Mouse (Mus musculus) thymus, adult 2 months (tissue): ENCODE measurements around the gene Adh1. TPM values are rescaled to one million over a fixed set of nuclear protein-coding genes. Genes with fewer than 3 reads are reported as not detected.

Experiments
- DNase-seq: peaks from one replicate; pipeline ENCODE4 v3.0.0; 2021
- H3K27ac ChIP-seq: fragments of 200-500 bp; 2 replicates; pipeline ENCODE4 v1.5.1; 2012; ENCODE audit warnings: low read length, control low read depth; ENCODE audit not compliant: control insufficient read depth, insufficient read depth
- H3K27me3 ChIP-seq: fragments of 200-500 bp; 2 replicates; pipeline ENCODE4 v1.6.1; 2012; ENCODE audit warnings: mild to moderate bottlenecking, low read length, moderate library complexity, mixed read lengths; ENCODE audit not compliant: control insufficient read depth, insufficient read depth
- H3K36me3 ChIP-seq: fragments of 200-500 bp; 2 replicates; pipeline ENCODE4 v1.6.1; 2012; ENCODE audit warnings: mild to moderate bottlenecking, low read length, moderate library complexity; ENCODE audit not compliant: control insufficient read depth, insufficient read depth
- H3K4me1 ChIP-seq: fragments of 200-500 bp; replicated peaks from 2 replicates; pipeline ENCODE4 v1.6.1; 2012; ENCODE audit warnings: low read length; ENCODE audit not compliant: control insufficient read depth, insufficient read depth
- H3K4me3 ChIP-seq: fragments of 200-500 bp; 2 replicates; pipeline ENCODE4 v1.5.1; 2012; ENCODE audit warnings: mild to moderate bottlenecking, low read length, control low read depth, moderate library complexity; ENCODE audit not compliant: control insufficient read depth, insufficient read depth
- CTCF ChIP-seq: fragments of 200-500 bp; IDR thresholded peaks from 2 replicates; pipeline ENCODE4 v1.5.1; 2012; ENCODE audit warnings: mild to moderate bottlenecking, control low read depth, low read length, moderate library complexity, borderline replicate concordance; ENCODE audit not compliant: control insufficient read depth, poor library complexity, insufficient read depth; ENCODE audit errors: extremely low read depth
- POLR2A ChIP-seq: fragments of 200-500 bp; IDR thresholded peaks from 2 replicates; pipeline ENCODE4 v1.6.1; 2012; ENCODE audit warnings: mild to moderate bottlenecking, low read length, control low read depth, moderate library complexity; ENCODE audit not compliant: control insufficient read depth, poor library complexity, insufficient read depth; ENCODE audit errors: extremely low read depth
- WGBS: fragments of 180-500 bp; shearing (Covaris S2); methylation state at CpG from one replicate; pipeline ENCODE4 v1.1.7; 2018; 5-methylcytosine and 5-hydroxymethylcytosine counted together
- polyA plus RNA-seq: library from polyadenylated mRNA; depleted of rRNA; stranded (reverse); fragments of >200 nt; gene quantifications from 2 replicates; pipeline ENCODE4 v1.2.3, GENCODE M21; 2012; rRNA removed

The Adh1 gene
- polyA plus RNA-seq, 1 experiment = 10.4 TPM

GRCm38 (mm10) chr3:138325001-138325400, 64.2 kb downstream of the Adh1 start:
- no peak for TF ChIP-seq POLR2A
- TF ChIP-seq CTCF = no peak
- Histone ChIP-seq H3K27me3 (no peaks in the 10 kb centered on the region), H3K4me3 (no peak overlapping the region), H3K4me1 (no peaks in the 10 kb centered on the region), H3K27ac (no peak overlapping the region), H3K36me3 (no peaks in the 10 kb centered on the region)
- 96% methylated on average over 17 of the region's 17 CpGs for WGBS
- DNase-seq = no peak

- H3K4me1 ChIP-seq = no peaks in the 10 kb centered on the region
- no peak for DNase-seq
- no peak overlapping the region for H3K27ac ChIP-seq
- WGBS = 94% methylated on average over 6 of the region's 6 CpGs
- no peak overlapping the region for H3K4me3 ChIP-seq
- no peaks in the 10 kb centered on the region for H3K36me3 ChIP-seq
- TF ChIP-seq POLR2A (no peak), CTCF (no peak)
- no peaks in the 10 kb centered on the region for H3K27me3 ChIP-seq
Observed at GRCm38 (mm10) chr3:138325466-138325865, 64.7 kb downstream of the Adh1 start.

- H3K27me3 ChIP-seq = no peaks in the 10 kb centered on the region
- no peaks in the 10 kb centered on the region for H3K36me3 ChIP-seq
- no peak for DNase-seq
- TF ChIP-seq CTCF (no peak), POLR2A (no peak)
- H3K4me1 ChIP-seq = no peaks in the 10 kb centered on the region
- no peak overlapping the region for H3K27ac ChIP-seq
- no peak overlapping the region for H3K4me3 ChIP-seq
- WGBS = 77% methylated on average over 8 of the region's 8 CpGs
Observed at GRCm38 (mm10) chr3:138333910-138334309, 73.1 kb downstream of the Adh1 start.

GRCm38 (mm10) chr3:138334320-138334719, 73.5 kb downstream of the Adh1 start:
- TF ChIP-seq POLR2A (no peak), CTCF (no peak)
- 36% methylated on average over 4 of the region's 4 CpGs for WGBS
- DNase-seq = no peak
- no peaks in the 10 kb centered on the region for H3K36me3 ChIP-seq
- no peak overlapping the region for H3K4me3 ChIP-seq
- H3K27me3 ChIP-seq = no peaks in the 10 kb centered on the region
- no peaks in the 10 kb centered on the region for H3K4me1 ChIP-seq
- no peak overlapping the region for H3K27ac ChIP-seq

- H3K4me3 ChIP-seq = no peak overlapping the region
- no peak overlapping the region for H3K27ac ChIP-seq
- no peaks in the 10 kb centered on the region for H3K27me3 ChIP-seq
- DNase-seq = no peak
- no peaks in the 10 kb centered on the region for H3K4me1 ChIP-seq
- WGBS = 100% methylated on average over 1 of the region's 1 CpGs
- TF ChIP-seq CTCF (no peak), POLR2A (no peak)
- no peaks in the 10 kb centered on the region for H3K36me3 ChIP-seq
Observed at GRCm38 (mm10) chr3:138335566-138335965, 74.8 kb downstream of the Adh1 start.

GRCm38 (mm10) chr3:138336104-138336754, 75.4 kb downstream of the Adh1 start:
- no peak for DNase-seq
- Histone ChIP-seq H3K4me3 (no peak overlapping the region), H3K27me3 (no peaks in the 10 kb centered on the region), H3K4me1 (no peaks in the 10 kb centered on the region), H3K36me3 (no peaks in the 10 kb centered on the region), H3K27ac (no peak overlapping the region)
- no peak for TF ChIP-seq POLR2A
- TF ChIP-seq CTCF = no peak
- WGBS = 67% methylated on average over 3 of the region's 3 CpGs

Other genes with a start within 250 kb of the Adh1 start
- gene 1110002E22Rik, start 195.9 kb upstream of the Adh1 start, polyA plus RNA-seq = 0.28 and 0.74 TPM in 2 replicates
- gene Gm5105, start 193.6 kb upstream of the Adh1 start, polyA plus RNA-seq = not detected in 2 replicates
- gene Trmt10a, start 117.5 kb upstream of the Adh1 start, polyA plus RNA-seq = 2.1 and 2.2 TPM in 2 replicates
- gene Mttp, start 116.0 kb upstream of the Adh1 start, polyA plus RNA-seq = 1.4 and 1.6 TPM in 2 replicates
- not detected in 2 replicates for gene 4930579F01Rik, start 67.2 kb upstream of the Adh1 start, polyA plus RNA-seq
- 0.03 and 0.16 TPM in 2 replicates for gene Adh7, start 43.2 kb upstream of the Adh1 start, polyA plus RNA-seq
- gene Adh6a, start 52.3 kb downstream of the Adh1 start, polyA plus RNA-seq = 0.11 and 0.13 TPM in 2 replicates
- 0.05 and 0.14 TPM in 2 replicates for gene Adh6b, start 80.8 kb downstream of the Adh1 start, polyA plus RNA-seq
- gene Adh4, start 154.5 kb downstream of the Adh1 start, polyA plus RNA-seq = not detected in 2 replicates
- gene Adh5, start 182.1 kb downstream of the Adh1 start, polyA plus RNA-seq = 37.5 TPM in 2 replicates
- 18.6 and 23.1 TPM in 2 replicates for gene Metap1, start 228.5 kb downstream of the Adh1 start, polyA plus RNA-seq